Mouse (Mus musculus) hindbrain, embryonic 14.5 days (tissue): ENCODE measurements at regions not wholly inside any gene's neighbourhood (a gene's known extent, or its start where the extent isn't known, plus 50 kb on each side); places are given as distances from the start of the nearest gene placed in this dataset. TPM values are rescaled to one million over a fixed set of nuclear protein-coding genes. Genes with fewer than 3 reads are reported as not detected.

Experiments used
- ATAC-seq: fragments of 200-750 bp; cut with Nextera tagmentation; 2 replicates; pipeline ENCODE4 v1.8.0; 2017; ENCODE audit warnings: moderate number of reproducible peaks, mild to moderate bottlenecking, moderate TSS enrichment, moderate library complexity; ENCODE audit not compliant: low FRiP score
- DNase-seq: peaks from one replicate; pipeline ENCODE4 v3.0.0-alpha.2; 2015; ENCODE audit warnings: low spot score
- H3K27ac ChIP-seq: fragments of 300-500 bp; sonication (generic); 2 replicates; pipeline ENCODE4 v1.5.1; 2014; ENCODE audit warnings: mild to moderate bottlenecking, moderate library complexity
- H3K27me3 ChIP-seq: fragments of 300-500 bp; sonication (generic); 2 replicates; pipeline ENCODE4 v1.6.1; 2014; ENCODE audit warnings: mild to moderate bottlenecking, low read length, mixed read lengths; ENCODE audit not compliant: control insufficient read depth, insufficient read depth
- H3K36me3 ChIP-seq: fragments of 300-500 bp; sonication (generic); replicated peaks from 2 replicates; pipeline ENCODE4 v1.6.1; 2014; ENCODE audit not compliant: control insufficient read depth, insufficient read depth
- H3K4me1 ChIP-seq: fragments of 300-500 bp; sonication (generic); replicated peaks from 2 replicates; pipeline ENCODE4 v1.6.1; 2014; ENCODE audit warnings: antibody characterized with exemption, low read length, mixed read lengths; ENCODE audit not compliant: control insufficient read depth, insufficient read depth
- H3K4me2 ChIP-seq: fragments of 300-500 bp; sonication (generic); replicated peaks from 2 replicates; pipeline ENCODE4 v1.6.1; 2014; ENCODE audit warnings: mild to moderate bottlenecking, moderate library complexity
- H3K4me3 ChIP-seq: fragments of 300-500 bp; sonication (generic); replicated peaks from 2 replicates; pipeline ENCODE4 v1.5.1; 2014; ENCODE audit warnings: mild to moderate bottlenecking, low read length
- H3K9ac ChIP-seq: fragments of 300-500 bp; sonication (generic); 2 replicates; pipeline ENCODE4 v1.6.1; 2014
- H3K9me3 ChIP-seq: fragments of 300-500 bp; sonication (generic); 2 replicates; pipeline ENCODE4 v1.6.1; 2016; ENCODE audit warnings: low read length; ENCODE audit not compliant: control insufficient read depth
- WGBS: fragments of 180-500 bp; shearing (Covaris S2); extraction: QIAGEN DNeasy Blood & Tissue Kit; methylation state at CpG from one replicate; pipeline ENCODE4 v1.1.7; 2014; 5-methylcytosine and 5-hydroxymethylcytosine counted together
- microRNA-seq: library from miRNA; unstranded; fragments of <30 nt; microRNA quantifications from one replicate; pipeline ENCODE4, GENCODE M21; 2016

- H3K4me3 ChIP-seq: no peak overlapping the region
- no peaks in the 10 kb centered on the region for H3K4me1 ChIP-seq
- 0 out of 2 replicates have a peak, but pooled peaks cover 3% of the 10 kb centered on the region for H3K9me3 ChIP-seq
- 83% methylated on average over 10 of the region's 10 CpGs for WGBS
- no peak overlapping the region for H3K27ac ChIP-seq
- no peak overlapping the region for H3K9ac ChIP-seq
- DNase-seq (no peak), ATAC-seq (no peak)
- H3K4me2 ChIP-seq: no peak overlapping the region
- H3K27me3 ChIP-seq: no peaks in the 10 kb centered on the region
- H3K36me3 ChIP-seq: no peaks in the 10 kb centered on the region
These were observed 58.2 kb upstream of the Zfp507 start for GRCm38 (mm10) chr7:35861049-35861448.

DNA sequence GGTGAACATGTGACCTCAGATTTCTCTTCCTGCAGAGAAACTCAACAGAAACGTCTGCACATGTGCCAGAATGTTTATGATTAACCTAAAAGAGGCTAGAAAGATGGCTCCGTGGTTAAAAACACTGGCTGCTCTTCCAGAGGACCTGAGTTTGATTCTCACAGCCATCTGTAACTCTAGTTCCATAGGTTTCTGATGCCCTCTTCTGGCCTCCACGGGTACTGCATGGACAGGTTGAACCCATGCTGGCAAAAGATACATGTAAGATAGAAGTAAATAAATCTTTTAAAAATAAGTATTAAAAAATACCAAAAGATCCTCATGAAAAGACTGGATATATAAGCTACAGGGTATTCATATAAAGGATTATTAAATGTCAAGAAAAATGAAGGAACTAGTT, 56.8 kb upstream of the Zfp507 start:
- Histone ChIP-seq H3K4me2 (no peak overlapping the region), H3K27ac (no peak overlapping the region), H3K9ac (no peak overlapping the region), H3K4me3 (no peak overlapping the region), H3K9me3 (0 out of 2 replicates have a peak, but pooled peaks cover 3% of the 10 kb centered on the region), H3K36me3 (no peaks in the 10 kb centered on the region), H3K4me1 (no peaks in the 10 kb centered on the region), H3K27me3 (no peaks in the 10 kb centered on the region)
- DNase-seq (no peak), ATAC-seq (no peak)
- 30% methylated on average over 3 of the region's 3 CpGs for WGBS

GRCm38 (mm10) chr7:35857693-35858092, 54.9 kb upstream of the Zfp507 start:
- Histone ChIP-seq H3K27ac (no peak overlapping the region), H3K9ac (no peak overlapping the region), H3K4me1 (no peaks in the 10 kb centered on the region), H3K4me2 (no peak overlapping the region), H3K27me3 (no peaks in the 10 kb centered on the region), H3K4me3 (no peak overlapping the region), H3K36me3 (no peaks in the 10 kb centered on the region), H3K9me3 (0 out of 2 replicates have a peak, but pooled peaks cover 3% of the 10 kb centered on the region)
- ATAC-seq: no peak
- WGBS: 91% methylated on average over 10 of the region's 10 CpGs
- DNase-seq: no peak

Small RNAs in the stretch of these regions (microRNA-seq; reads per million reads assigned to microRNA genes)
- not detected for gene Gm23292
